18 mouse cellular contexts compared by ENCODE assay signal in the genomic region with DNA sequence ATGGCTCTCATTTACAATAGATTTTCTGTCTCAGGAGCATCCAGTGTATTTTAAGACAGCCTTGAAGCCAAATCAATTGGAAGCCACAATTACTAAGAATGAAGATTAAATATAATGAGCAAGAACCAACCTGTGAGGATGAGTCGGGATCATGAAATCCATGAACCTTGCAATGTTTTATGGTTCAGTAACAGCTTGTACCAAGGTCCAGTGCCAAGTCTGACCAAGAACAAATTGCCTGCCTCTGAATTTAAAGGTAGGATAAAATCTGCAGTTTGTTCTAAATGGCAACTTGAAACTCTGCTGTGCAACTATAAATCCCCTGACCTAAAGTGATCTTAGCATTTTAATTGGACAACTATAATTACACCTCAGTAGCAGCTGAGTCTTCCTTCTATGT. TPM values are rescaled to one million over a fixed set of nuclear protein-coding genes. Genes with fewer than 3 reads are reported as not detected.
"Had no signal": no experiment of that assay in that cellular context is flagged by ENCODE, and none has a peak within 500 bp of the region (broad histone marks: within the 10 kb centered on the region; RNA-seq: fewer than 3 reads in every experiment).

No protein-coding gene starts in this region.

- H3K4me1 ChIP-seq: midbrain, embryonic 10.5 days; midbrain, embryonic 12.5 days; neural tube, embryonic 13.5 days; neural tube, embryonic 15.5 days; stomach, embryonic 15.5 days had no signal

- H3K4me3 ChIP-seq: midbrain, embryonic 10.5 days; midbrain, embryonic 12.5 days; myocyte; neural tube, embryonic 13.5 days; neural tube, embryonic 15.5 days; stomach, embryonic 15.5 days had no signal

- H3K27me3 ChIP-seq: midbrain, embryonic 12.5 days; neural tube, embryonic 13.5 days; neural tube, embryonic 15.5 days; stomach, embryonic 15.5 days had no signal

- H3K9ac ChIP-seq: lung, embryonic 14.5 days; midbrain, embryonic 12.5 days; neural tube, embryonic 13.5 days; neural tube, embryonic 15.5 days; stomach, embryonic 15.5 days had no signal

- ATAC-seq: midbrain, embryonic 16.5 days had no signal

- H3K4me2 ChIP-seq: lung, embryonic 14.5 days; midbrain, embryonic 12.5 days; neural tube, embryonic 13.5 days; neural tube, embryonic 15.5 days; stomach, embryonic 15.5 days had no signal

- H3K9me3 ChIP-seq: midbrain, embryonic 10.5 days; midbrain, embryonic 12.5 days; neural tube, embryonic 13.5 days; neural tube, embryonic 15.5 days; stomach, embryonic 15.5 days had no signal

- H3K36me3 ChIP-seq: midbrain, embryonic 10.5 days; midbrain, embryonic 12.5 days; neural tube, embryonic 13.5 days; neural tube, embryonic 15.5 days; stomach, embryonic 15.5 days had no signal

- DNase-seq: lung, embryonic 14.5 days; lung, postnatal 10 days; lung, postnatal 4 days; midbrain, embryonic 14.5 days; retina, postnatal 1 day; right cerebral cortex, postnatal 14 days; thymus, adult 2 months; thymus, postnatal 25 days; thymus, postnatal 4 days had no signal

- H3K27ac ChIP-seq: midbrain, embryonic 10.5 days; midbrain, embryonic 12.5 days; neural tube, embryonic 13.5 days; neural tube, embryonic 15.5 days; stomach, embryonic 15.5 days; stomach, postnatal 0 days had no signal

RNA-seq across cellular contexts. Expression of a gene that starts 34.4 kb away (rescaled TPM):
- total RNA-seq: megakaryocyte-erythroid progenitor cell, adult 5-6 weeks had no signal
